Mouse (Mus musculus) monocyte, adult 2 months (primary cell): ENCODE measurements around the gene Mrps34.
A peak's percentile ranks its signal among the peaks of the same experiment; 100 is the strongest.

Experiments used
- DNase-seq, 2 experiments: peaks; one replicate each; pipeline ENCODE4 v3.0.0; 2022; ENCODE audit warnings: low spot score in 2 of 2, low read depth in 1 of 2

Mrps34 gene

DNA sequence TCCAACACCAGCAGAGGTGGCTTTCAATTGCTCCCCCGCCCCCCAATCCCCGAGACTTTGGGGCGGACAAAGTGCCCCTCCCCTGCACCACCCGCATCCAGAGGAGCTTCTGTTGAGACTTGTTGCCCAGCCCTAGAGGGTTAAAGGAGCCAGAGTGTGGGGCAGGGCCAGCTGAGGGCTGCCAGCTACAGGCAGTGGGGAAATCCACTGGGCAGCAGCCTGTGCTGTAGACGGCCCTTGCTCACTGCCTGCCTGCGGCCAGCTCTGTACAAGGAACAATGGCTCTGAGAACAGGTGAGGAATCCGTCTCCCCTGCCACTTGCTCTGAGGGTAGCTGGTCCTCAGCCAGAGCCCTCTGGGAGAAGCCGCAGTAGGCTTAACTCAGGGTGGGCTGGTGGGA lies 16.4 kb upstream of the Mrps34 start:
- no peak for DNase-seq

- DNase-seq, result no peak
These were observed 13.0 kb upstream of the Mrps34 start for GRCm38 (mm10) chr17:24881738-24882440.

- no peak for DNase-seq
These were observed 10.5 kb upstream of the Mrps34 start for GRCm38 (mm10) chr17:24884391-24884790.

DNA sequence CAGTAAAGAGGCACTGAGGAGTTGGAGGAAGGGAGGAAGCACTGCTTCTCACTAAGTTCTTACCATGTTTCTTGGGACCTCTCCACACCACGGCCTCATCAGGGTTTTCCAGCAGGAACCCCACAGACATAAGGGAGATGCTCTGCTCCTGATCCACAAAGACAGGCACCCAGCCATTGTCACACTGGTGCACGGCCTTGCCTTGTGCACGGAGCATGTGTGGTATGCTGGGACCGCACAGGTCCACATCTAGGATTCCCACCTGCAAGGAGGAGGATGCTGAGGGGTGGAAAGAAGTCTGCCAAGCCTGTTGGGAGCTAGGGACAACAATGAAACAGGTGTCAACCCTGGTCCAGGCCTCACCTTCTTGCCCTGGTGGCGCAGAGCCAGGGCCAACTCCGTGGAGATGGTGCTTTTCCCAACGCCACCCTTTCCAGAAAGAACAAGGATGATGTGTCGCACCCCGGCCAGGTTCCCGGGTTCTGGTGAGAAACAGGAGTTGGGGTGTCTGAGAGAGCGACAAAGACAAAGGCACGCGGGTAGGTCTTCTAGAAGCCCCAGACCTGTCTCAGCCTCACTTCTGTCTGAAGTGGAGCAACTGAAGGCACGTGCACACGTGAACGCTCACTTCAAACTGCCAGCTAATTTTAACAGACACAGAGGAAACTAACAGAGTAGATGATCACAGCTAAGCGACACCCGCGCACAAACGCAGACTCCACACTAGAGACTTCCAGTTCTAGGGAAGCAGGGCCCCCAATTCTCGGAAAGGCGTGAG lies 9.4 kb upstream of the Mrps34 start:
- no peak for DNase-seq

GRCm38 (mm10) chr17:24886134-24886931 lies 8.6 kb upstream of the Mrps34 start, which contains the start of the genes Nubp2 and Spsb3:
Gene Nubp2 (minus strand): TSS chr17:24886349.
Gene Spsb3 (plus strand): TSS chr17:24886643.
- peak; percentile 90 to 99 for DNase-seq

- no peak for DNase-seq
These were observed 8.0 kb upstream of the Mrps34 start for GRCm38 (mm10) chr17:24886932-24887271.

DNA sequence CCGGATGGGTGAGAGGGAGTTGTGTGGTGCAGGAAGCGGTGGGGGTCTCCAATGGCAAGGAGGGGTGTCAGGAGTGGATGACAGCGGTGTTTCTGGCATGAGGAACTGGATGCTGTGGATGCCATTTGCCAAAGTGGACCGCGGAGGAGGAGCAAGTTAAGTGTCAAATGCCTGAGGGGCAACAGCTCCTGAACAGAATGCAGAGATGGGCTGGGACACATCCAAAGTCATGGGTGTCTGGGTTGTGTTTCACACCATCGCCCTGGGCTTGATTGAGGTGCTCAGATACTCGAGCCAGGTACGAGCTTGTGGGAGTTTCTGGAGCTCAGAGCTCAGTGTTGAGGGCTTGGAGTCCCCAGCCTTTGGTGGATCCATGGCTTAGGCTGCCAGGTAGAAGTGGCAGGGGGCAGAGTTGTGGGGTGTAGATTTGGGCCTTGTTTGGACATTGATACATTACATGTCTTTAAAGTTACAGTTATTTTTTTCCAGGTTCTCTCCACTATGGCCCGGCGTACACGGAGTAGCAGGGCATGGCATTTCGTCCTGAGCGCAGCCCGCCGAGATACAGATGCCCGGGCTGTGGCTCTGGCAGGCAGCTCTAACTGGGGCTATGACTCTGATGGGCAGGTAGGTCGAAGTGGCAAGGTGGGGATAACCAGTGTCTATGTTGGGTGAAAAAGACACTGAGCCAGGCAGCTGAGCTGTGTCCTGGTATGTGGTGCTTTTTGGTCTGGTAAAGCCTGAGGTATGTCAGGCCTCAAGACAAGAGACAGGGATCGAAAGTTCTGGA lies 7.4 kb upstream of the Mrps34 start:
- DNase-seq, result no peak

DNA sequence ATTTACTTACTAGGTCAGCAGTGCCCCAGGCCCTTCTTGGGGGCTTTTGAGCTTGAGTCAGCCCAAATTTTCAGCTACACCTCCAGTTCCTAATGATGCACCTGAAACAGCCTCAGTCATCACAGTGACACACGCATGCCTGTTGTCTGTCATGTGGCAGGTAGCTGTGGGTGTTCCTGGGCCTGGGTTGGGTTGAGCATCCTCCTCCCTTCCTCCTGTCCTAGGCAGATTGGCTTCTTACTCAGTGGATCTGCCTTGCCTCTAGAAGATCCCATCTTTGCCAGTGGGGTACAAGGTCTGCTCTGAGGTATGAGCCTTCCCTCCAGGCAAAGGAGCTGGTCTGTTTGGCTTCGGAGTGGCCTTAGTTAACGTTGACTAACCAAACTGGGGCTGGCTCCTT lies 6.1 kb upstream of the Mrps34 start:
- no peak for DNase-seq

DNA sequence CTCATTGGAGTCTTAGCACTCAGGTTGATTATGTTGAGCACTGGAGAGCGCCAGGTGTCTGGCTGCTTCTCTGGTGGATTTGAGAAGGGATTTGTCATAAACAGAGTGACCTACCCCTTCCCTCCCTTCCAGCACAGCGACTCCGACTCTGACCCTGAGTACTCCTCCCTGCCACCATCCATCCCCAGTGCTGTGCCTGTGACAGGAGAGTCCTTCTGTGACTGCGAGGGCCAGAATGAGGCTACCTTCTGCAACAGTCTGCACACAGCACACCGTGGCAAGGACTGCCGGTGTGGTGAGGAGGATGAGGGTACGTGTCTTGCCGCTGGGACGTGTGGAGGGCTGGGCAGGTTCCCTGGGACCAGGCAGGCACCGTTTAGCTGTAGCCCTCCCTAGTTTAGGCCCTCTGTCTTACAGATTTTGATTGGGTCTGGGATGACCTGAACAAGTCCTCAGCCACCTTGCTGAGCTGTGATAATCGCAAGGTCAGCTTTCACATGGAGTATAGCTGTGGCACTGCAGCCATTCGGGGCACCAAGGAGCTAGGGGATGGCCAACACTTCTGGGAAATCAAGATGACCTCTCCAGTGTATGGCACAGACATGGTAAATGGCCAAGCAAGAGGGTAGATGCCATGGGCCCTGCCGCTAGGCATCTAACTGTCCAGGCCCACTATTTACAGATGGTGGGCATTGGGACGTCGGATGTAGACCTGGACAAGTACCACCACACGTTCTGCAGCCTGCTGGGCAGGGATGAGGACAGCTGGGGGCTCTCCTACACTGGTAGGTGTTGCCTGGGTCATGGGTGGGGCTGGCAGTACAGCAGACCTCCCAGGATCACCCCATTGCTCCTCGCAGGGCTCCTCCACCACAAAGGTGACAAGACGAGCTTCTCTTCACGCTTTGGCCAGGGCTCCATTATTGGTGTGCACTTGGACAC lies 4.5 kb upstream of the Mrps34 start:
- no peak for DNase-seq

GRCm38 (mm10) chr17:24891321-24891720 lies 3.6 kb upstream of the Mrps34 start:
- no peak for DNase-seq

GRCm38 (mm10) chr17:24892785-24893184 lies 2.1 kb upstream of the Mrps34 start:
- DNase-seq, result no peak

- DNase-seq, result no peak
These were observed 1.6 kb upstream of the Mrps34 start for GRCm38 (mm10) chr17:24893276-24893675.

- DNase-seq, result no peak
These were observed 588 bp upstream of the Mrps34 start for GRCm38 (mm10) chr17:24894061-24894994.

DNA sequence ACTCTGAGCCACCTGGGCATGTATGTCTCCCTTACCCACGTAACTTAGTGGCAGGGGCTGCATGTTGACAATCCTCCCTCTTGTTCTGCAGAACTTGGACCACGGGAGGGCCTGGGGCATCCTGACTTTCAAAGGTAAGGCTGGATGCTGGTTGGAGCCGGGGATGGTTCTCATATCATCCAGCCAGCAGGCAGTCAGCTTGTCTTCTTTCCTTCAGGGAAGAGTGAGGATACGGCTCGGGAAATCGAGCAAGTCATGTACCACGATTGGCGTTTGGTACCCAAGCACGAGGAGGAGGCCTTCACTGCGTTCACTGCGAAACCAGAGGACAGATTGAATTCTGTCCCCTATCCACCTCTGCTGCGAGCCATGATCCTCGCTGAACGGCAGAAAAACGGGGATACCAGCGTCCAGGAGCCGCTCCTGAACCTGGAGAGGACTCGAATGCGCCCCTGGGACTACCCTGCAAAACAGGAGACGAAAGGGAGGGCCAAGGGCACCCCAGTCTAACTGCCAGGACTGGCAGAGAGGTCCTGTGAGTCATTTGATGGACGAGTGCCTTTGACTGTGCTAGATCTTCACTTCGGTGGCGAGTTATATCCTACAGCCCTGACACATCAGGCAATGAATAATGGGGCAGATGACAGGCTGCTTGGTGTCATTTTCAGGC lies 790 bp downstream of the Mrps34 start:
- no peak for DNase-seq

DNA sequence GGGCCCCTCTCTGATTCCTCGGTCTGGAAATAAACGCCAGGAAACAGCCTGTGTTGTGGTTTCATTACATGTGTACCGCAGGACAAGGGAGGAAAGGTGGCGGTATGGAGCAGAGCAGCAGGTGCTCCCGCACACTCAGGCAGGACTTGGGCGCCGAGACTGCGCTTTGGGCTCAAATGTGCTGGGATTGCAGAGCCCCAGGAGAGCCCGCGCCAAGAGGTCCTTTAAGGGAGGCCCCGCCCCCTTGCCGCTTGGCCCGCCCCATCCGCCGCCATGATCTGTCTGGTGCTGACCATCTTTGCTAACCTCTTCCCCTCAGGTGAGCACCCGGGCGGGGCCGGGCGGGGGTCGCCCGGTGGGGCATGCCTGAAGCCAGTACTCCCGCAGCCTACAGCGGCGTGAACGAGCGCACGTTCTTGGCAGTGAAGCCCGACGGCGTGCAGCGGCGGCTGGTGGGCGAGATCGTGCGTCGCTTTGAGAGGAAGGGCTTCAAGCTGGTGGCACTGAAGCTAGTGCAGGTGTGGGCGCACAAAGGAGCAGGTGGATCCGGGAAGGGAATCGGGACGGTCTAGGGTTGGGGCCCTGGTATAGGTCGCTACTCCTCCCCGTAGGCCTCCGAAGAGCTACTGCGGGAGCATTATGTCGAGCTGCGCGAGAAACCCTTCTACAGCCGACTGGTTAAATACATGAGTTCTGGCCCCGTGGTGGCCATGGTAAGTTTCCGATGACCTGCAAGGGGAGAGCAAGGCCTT lies 1.5 kb downstream of the Mrps34 start, which contains the start of gene Nme3:
Nme3 (plus strand) TSS at position 260 of the 752 bp plus-strand sequence.
- no peak for DNase-seq

- no peak for DNase-seq
These were observed 2.0 kb downstream of the Mrps34 start for GRCm38 (mm10) chr17:24896993-24897269.

DNA sequence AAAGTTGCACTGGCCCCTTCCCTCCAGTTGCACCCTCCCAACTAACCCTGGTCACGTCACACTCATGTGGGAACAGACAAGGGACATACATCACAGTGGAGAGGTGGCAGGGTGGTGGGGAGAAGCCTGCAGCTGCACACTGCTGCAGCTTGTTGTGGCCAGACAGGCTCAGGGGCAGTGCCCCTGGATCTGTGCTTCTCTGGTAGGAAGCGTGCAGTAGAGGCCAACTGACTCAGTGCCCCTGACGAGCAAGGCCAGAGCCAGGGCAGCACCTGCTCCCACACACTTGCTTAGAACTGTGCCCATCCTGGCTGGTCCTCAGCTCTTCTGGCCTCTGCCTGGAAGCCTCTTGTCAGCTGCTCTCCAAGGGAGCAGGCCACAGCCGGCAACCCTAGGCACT lies 2.7 kb downstream of the Mrps34 start:
- no peak for DNase-seq
